7 mouse cellular contexts compared by ENCODE assay signal in genomic region chr4:133038521-133039115, GRCm38 (mm10). TPM values are rescaled to one million over a fixed set of nuclear protein-coding genes. Genes with fewer than 3 reads are reported as not detected.
A peak's percentile ranks its signal among the peaks of the same experiment; 100 is the strongest.
DNase-seq lines count a peak whose midpoint lies in the region; ATAC-seq and TF ChIP-seq lines count a peak whose summit lies in the region.

No protein-coding gene starts in this region.

- DNase-seq in gastrocnemius, adult 18-20 months (ENCODE audit: low spot score): peak; percentile 68
- peak; percentile 89 for DNase-seq in lung, embryonic 14.5 days
- peak; percentile 75 for DNase-seq in retina, postnatal 1 day
- DNase-seq in left cerebral cortex, adult 18-20 months (ENCODE audit: low spot score in 2 of 2): no peak

- H3K27me3 ChIP-seq in E14TG2a.4 (ENCODE audit: insufficient read depth, low read length): no peaks in the 10 kb centered on the region
- no peaks in the 10 kb centered on the region for H3K27me3 ChIP-seq in intestine, embryonic 15.5 days (replicated peaks)
- H3K27me3 ChIP-seq in lung, embryonic 14.5 days (ENCODE audit: insufficient read depth, low read length): no peaks in the 10 kb centered on the region

- H3K9ac ChIP-seq in intestine, embryonic 15.5 days: peak overlapping the region; percentile 70
- peak overlapping the region; percentile 76 for H3K9ac ChIP-seq in lung, embryonic 14.5 days

- TF ChIP-seq CTCF in E14TG2a.4 (conservative IDR thresholded peaks at IDR 0.05; ENCODE audit: low read length): no peak
- TF ChIP-seq CTCF in lung, embryonic 14.5 days (IDR thresholded peaks at IDR 0.05; ENCODE audit: low read depth): no peak

- peak overlapping the region; percentile 100 for H3K4me2 ChIP-seq in intestine, embryonic 15.5 days (replicated peaks)
- H3K4me2 ChIP-seq in lung, embryonic 14.5 days: peak overlapping the region; percentile 100

- peaks cover 44% of the 10 kb centered on the region for H3K36me3 ChIP-seq in E14TG2a.4 (ENCODE audit: insufficient read depth, low read length)
- H3K36me3 ChIP-seq in intestine, embryonic 15.5 days: no peaks in the 10 kb centered on the region
- H3K36me3 ChIP-seq in lung, embryonic 14.5 days (ENCODE audit: insufficient read depth): peaks cover 8% of the 10 kb centered on the region; the same call in 1 of the 2 replicates

- peaks cover 71% of the 10 kb centered on the region for H3K4me1 ChIP-seq in E14TG2a.4 (replicated peaks; ENCODE audit: low read depth, low read length)
- H3K4me1 ChIP-seq in intestine, embryonic 15.5 days (replicated peaks): peaks cover 59% of the 10 kb centered on the region
- peaks cover 53% of the 10 kb centered on the region for H3K4me1 ChIP-seq in lung, embryonic 14.5 days (ENCODE audit: insufficient read depth)

- peak overlapping the region; percentile 86 for H3K27ac ChIP-seq in intestine, embryonic 15.5 days
- H3K27ac ChIP-seq in lung, embryonic 14.5 days (ENCODE audit: low read depth): peak overlapping the region; percentile 97

- WGBS in intestine, embryonic 15.5 days: under 1% methylated on average over 76 of the region's 76 CpGs
- WGBS in lung, embryonic 14.5 days: under 1% methylated on average over 70 of the region's 76 CpGs

- ATAC-seq in activated CD4-positive, CD25-positive, alpha-beta regulatory T cell, adult 4 months: peak; percentile 19
- ATAC-seq in intestine, embryonic 15.5 days: peak; percentile 74
- peak; percentile 66 for ATAC-seq in lung, embryonic 14.5 days (ENCODE audit: insufficient read depth)

- H3K4me3 ChIP-seq in E14TG2a.4 (replicated peaks; ENCODE audit: low read length): peak overlapping the region; percentile 92
- H3K4me3 ChIP-seq in intestine, embryonic 15.5 days (replicated peaks): peak overlapping the region; percentile 66
- peak overlapping the region; percentile 64 for H3K4me3 ChIP-seq in lung, embryonic 14.5 days (ENCODE audit: low read depth, low read length)

- no peaks in the 10 kb centered on the region for H3K9me3 ChIP-seq in E14TG2a.4 (ENCODE audit: low read length)
- no peaks in the 10 kb centered on the region for H3K9me3 ChIP-seq in intestine, embryonic 15.5 days
- H3K9me3 ChIP-seq in lung, embryonic 14.5 days (ENCODE audit: low read depth, low read length): no peaks in the 10 kb centered on the region

RNA-seq across cellular contexts. Expression of gene Ahdc1, which starts 27.6 kb away (rescaled TPM):
- polyA plus RNA-seq in activated CD4-positive, CD25-positive, alpha-beta regulatory T cell, adult 4 months (2017; shearing (Covaris generic)): 1 to 10 TPM; 2.1 TPM
- 10 to 100 TPM; 40.6 to 41.6 TPM for total RNA-seq in gastrocnemius, adult 18-20 months (2021)
- polyA plus RNA-seq in intestine, embryonic 15.5 days (2015; fragmentation: Nextera tagmentation; extraction: Ambion mirVana): 5.4 and 6.3 TPM in 2 replicates
- 10.2 and 10.5 TPM in 2 replicates for polyA plus RNA-seq in lung, embryonic 14.5 days (2014; fragmentation: Nextera tagmentation; extraction: Ambion mirVana)
- 100 to 1,000 TPM; 108 to 121 TPM for total RNA-seq in left cerebral cortex, adult 18-20 months (2021)

Comparison
In these comparisons a context has a peak if more than half of its experiments do, and no peak if none do; other contexts are left out.
1. ATAC-seq: peak in every context shown above with its lines; median percentile 74 in intestine, embryonic 15.5 days; 66 in lung, embryonic 14.5 days; 19 in activated CD4-positive, CD25-positive, alpha-beta regulatory T cell, adult 4 months.
2. DNase-seq: peak in gastrocnemius, adult 18-20 months (single experiment), lung, embryonic 14.5 days (single experiment) and retina, postnatal 1 day (single experiment); none in left cerebral cortex, adult 18-20 months (0 of 2).
3. Peak in every context shown above with its lines, with median percentiles within 50 percentile points of each other: H3K4me3 ChIP-seq.